Mouse (Mus musculus): ENCODE results near the gene Ccdc47.
"Not testable (repeated sequence)": the region's sequence is repeated elsewhere in the genome, so short reads cannot be mapped to it uniquely, and the experiment has no call there.

Ccdc47 gene

GRCm38 (mm10) chr11:106215927-106216729, at the start of gene Ccdc47:
TSS of gene Ccdc47 (minus strand) at chr11:106216344.
- peak; percentile 93 for DNase-seq

- DNase-seq, result no peak
These were observed 49.4 kb upstream of the Ccdc47 start for GRCm38 (mm10) chr11:106265570-106265969.

DNA sequence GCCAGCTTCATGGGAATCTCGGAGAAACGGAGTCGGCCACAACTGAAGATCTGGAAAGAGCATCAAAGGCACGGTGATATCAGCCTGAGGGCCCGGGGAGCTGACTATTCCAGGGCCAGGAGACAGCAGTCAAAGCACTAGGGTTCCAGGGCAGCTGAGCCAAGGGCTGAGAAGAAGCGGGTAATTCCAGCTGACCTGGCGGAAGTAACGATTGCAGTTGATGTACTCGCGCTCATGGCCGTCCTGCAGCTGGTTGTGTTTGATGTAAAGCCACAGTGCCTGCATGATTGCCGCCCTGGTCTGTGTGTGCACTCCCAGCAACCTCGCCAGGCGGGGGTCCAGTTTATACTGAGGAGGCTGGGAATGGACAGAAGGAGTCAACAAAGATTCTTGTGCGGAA, 48.8 kb upstream of the Ccdc47 start:
- DNase-seq, result no peak

DNA sequence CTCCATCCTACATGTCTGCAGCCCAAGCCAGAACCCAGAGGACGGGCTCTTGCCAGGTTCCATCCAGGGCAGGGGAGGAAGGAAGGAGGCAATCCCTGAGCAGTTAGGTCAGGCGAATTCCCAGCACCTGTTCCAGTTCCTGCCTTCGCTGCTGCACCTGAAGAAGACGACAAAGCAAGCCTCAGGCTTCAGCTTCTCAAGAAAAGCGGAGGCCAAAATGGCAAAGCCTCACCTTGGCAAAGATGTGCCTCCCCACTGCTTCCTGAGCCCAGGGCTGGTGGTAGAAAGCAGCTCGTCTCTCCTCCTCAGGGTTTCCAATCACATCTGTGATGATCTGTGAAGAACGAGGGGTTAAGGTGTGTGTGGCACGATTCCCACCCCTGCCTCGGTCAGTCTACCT, 47.8 kb upstream of the Ccdc47 start:
- no peak for DNase-seq

GRCm38 (mm10) chr11:106260826-106261450, 44.8 kb upstream of the Ccdc47 start:
- no peak for DNase-seq

GRCm38 (mm10) chr11:106256775-106257174, 40.6 kb upstream of the Ccdc47 start:
- no peak for DNase-seq

DNA sequence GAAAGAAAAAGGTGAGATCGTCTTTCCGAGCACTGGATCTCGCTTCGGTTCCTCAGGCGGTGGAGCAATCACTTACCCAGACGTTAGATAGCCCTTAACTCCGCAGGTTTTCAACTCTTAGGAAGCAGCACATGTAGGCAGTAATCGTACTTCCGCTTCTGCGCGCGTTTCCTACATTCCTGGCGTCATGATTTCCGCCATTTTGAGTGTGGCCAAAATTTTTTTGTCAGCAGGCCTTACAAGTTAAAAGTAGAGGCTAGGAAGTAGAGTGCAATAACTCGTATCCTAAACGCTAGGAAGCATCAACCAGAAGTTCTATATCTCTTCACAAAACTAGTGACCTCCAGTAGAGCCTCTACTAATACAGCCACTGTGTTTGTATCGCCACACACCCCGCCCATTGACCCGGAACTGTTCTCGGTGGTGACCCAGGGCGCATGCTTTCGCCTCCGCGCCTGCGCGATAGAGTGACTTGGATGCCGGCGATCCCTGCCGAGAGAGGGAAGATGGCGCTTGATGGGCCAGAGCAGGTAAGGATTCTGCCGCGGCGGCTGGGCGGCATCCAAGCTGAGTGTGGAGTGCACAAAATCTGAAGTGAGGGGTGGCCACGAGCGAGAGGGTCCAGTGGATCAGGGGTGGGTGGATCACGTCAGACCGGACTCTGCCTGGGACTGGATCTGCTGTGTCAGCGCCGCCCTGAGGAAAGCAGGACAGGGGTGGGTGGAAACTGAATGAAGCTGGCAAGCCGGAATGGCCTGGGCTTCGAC, 39.7 kb upstream of the Ccdc47 start, which contains the start of the genes Ftsj3 and Psmc5:
TSS of gene Ftsj3 (minus strand) at position 395 of the 767 bp plus-strand sequence.
TSS of gene Psmc5 (plus strand) at position 470 of the 767 bp plus-strand sequence.
- peak; percentile 98 for DNase-seq

DNA sequence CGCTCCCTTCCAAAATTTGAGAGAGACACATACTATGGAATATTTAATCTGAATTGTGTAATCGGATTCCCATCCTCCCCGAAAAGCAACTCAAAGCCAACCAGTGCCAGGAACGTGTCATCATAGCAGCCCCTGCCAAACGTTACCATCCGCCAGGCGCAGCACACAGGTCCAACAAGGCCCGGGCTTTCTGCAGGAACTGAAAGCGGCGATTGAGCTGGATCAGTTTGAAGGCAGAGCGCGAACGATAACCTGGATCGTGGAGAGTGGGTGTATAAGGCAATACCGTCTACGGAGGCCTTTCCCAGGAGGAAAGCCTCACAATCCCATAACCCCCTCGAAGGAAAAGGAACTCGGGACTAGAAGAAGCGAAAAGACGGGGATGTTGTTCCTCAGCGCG, 39.0 kb upstream of the Ccdc47 start:
- DNase-seq, result no peak

DNA sequence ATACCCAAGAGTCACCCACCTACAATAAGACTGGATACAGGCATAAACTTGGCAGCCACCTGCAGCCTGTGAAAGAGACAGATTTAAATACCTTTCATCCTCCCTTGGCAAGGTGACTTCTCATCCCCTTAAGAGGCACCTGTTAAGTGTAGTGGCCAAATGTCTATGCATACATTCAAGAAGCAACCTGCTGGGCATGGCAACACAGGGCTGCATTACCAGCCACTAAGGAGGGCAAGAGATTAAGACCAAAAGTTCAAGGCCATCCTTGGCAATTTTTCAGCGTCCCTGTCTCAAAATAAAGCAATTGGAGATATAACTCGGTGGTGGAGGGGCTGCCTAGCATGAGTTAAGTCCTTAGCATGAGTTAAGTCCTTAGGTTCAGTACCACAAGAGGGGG, 38.6 kb upstream of the Ccdc47 start:
- DNase-seq, result no peak

- no peak for DNase-seq
These were observed 33.2 kb upstream of the Ccdc47 start for GRCm38 (mm10) chr11:106249326-106249725.

DNA sequence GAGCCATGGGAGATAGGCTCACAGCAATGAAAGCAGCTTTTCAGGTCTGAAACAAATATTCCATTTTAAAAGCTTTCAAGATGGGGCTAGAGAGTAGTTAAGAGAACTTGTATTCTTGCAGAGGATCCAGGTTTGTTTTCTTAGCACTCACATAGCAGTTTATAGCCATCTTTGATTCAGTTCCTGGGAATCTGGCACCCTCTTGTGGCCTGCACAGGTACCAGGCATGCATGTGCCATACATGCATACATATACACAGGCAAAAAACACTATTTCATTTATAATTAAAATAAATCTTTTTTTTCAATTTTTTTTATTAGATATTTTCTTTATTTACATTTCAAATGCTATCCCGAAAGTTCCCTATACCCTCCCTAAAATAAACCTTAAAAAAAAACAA, 30.7 kb upstream of the Ccdc47 start:
- no peak for DNase-seq

DNA sequence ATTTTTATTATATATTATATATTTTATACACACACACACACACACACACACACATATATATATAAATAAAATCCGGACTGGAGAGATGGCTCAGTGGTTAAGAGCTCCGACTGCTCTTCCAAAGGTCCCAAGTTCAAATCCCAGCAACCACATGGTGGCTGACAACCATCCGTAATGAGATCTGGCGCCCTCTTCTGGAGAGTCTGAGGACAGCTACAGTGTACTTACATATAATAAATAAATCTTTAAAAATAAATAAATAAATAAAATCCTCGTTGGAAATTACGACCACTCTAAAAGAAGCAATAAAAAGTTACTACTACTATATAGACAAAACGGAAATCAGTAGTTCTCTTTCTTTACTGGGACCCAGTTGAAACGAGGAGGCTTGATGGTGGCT, 17.8 kb upstream of the Ccdc47 start:
- DNase-seq, result not testable (repeated sequence)

GRCm38 (mm10) chr11:106220603-106221002, 4.5 kb upstream of the Ccdc47 start:
- DNase-seq, result no peak

- DNase-seq, result peak; percentile 90
These were observed 766 bp upstream of the Ccdc47 start, which contains the start of gene Ddx42 for GRCm38 (mm10) chr11:106216730-106217490. TSS of gene Ddx42 (plus strand) at chr11:106216926.

DNA sequence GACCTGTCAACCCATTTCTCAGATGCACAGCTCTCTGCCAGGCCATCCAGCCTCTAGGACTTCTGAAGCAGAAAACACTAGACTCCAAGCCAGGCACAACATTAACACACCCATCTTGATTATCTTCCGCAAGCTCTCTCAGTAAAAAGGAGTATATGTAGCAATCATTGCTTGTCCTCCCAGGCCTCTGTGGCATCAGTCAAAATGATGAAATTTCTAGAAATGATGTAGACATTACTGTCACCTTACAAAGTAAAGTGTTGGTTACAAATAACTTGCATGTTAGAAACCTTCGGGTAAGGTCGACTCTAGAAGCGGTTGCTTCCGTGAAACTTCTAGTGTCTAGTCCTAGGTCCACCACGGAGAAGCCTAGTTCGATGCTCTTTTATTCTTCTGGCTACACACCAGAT, 689 bp downstream of the Ccdc47 start:
- no peak for DNase-seq

DNA sequence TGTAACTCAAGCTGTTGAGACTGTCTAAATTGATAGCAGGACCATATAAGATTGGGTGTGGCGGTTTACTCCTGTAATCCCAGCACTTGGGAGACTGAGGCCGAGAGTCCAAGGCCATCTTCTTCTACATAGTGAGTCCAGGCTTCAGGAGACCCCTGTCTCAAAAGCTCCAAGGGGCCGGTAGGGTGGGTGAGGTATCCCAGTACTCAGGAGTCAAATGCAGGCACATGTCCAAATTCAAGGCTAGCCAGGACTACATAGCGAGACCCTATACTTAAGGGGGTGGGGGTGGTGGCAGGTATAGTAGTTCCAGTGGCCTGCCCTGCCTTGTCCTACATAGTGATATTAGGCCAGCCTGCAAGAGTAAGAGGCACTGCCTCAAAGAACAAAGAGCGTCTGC, 1.3 kb downstream of the Ccdc47 start:
- DNase-seq, result no peak

DNA sequence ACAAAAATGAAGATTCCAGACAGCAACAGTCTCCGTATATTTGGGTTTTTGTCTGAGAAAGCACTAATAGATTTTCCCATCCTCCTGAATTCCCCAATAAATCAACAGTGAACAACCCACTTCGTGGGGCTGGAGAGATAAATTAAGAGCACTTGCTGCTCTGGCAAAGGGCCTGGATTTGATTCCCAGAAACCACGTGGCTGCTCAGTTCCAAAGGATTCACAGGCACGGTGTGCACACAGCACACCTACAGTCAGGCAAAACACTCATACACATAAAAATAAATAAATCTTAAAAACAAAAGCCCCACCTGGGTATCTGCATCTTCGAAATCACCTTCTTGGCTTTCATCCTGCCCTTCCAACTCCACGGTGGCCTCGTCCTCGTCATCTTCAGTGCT, 3.4 kb downstream of the Ccdc47 start:
- no peak for DNase-seq

GRCm38 (mm10) chr11:106202123-106202465, 14.1 kb downstream of the Ccdc47 start, which contains the start of gene Strada:
TSS of gene Strada (minus strand) at chr11:106202168.
- no peak for DNase-seq

GRCm38 (mm10) chr11:106201337-106202122, 14.6 kb downstream of the Ccdc47 start:
- no peak for DNase-seq

- DNase-seq, result no peak
These were observed 15.4 kb downstream of the Ccdc47 start for GRCm38 (mm10) chr11:106200756-106201155.

- not testable (repeated sequence) for DNase-seq
These were observed 16.1 kb downstream of the Ccdc47 start for GRCm38 (mm10) chr11:106199997-106200396.

GRCm38 (mm10) chr11:106198277-106198676, 17.9 kb downstream of the Ccdc47 start:
- no peak for DNase-seq
